Mouse (Mus musculus) cerebellum, postnatal 4 days (tissue): ENCODE data around the gene Gpd1.
"Not testable (repeated sequence)": the region's sequence is repeated elsewhere in the genome, so short reads cannot be mapped to it uniquely, and the experiment has no call there.

Experiments
- DNase-seq, 2 experiments: peaks; one replicate each; pipeline ENCODE4 v3.0.0; 2022; ENCODE audit warnings: low spot score in 2 of 2, mixed read lengths in 1 of 2

Gene Gpd1

GRCm38 (mm10) chr15:99721921-99722743 is 4.8 kb downstream of the Gpd1 start:
- no peak for DNase-seq

- DNase-seq = no peak
Measured at GRCm38 (mm10) chr15:99723120-99723514, 5.8 kb downstream of the Gpd1 start.

DNA sequence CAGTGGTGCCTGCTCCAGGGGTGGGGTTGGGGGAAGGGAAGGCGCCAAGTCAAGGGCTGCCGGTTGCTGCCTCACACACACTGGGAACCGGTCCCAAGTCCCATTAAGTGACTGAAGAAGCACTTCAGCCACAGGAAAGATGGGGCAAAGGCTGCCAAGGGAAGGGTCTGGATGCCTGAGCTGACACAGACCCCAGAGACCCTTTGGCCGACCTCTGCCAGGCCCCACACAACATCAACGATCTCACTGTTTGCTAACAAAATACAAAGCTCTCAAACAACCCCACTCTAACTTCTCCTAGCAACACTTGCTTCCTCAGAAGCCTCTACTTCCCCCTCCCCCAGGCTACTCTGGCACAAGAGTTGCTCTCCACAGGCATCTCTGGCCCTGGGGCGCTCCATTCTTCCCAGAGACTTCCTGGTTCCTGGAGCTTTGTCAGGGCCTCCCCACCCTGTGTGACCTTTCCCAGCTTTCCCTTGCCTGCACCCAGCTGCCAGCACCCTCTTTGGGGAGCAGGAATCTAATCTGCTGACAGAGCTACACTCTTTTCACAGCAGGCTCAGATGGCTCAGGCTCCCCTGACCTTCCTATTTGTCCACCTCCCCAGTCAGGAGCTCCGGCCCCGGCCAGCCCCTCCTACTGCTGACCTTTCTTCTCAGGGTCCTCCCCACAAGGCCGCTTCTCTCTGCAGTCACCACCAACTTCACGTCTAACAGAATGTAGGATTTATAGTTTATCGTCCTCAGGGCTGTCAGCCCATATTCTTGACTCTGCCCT is 6.4 kb downstream of the Gpd1 start:
- no peak for DNase-seq

- DNase-seq = peak in 1 of 2 experiments; percentile 63
Measured at GRCm38 (mm10) chr15:99724292-99725021, 7.1 kb downstream of the Gpd1 start.

- DNase-seq = peak; percentile 87 to 96
Measured at GRCm38 (mm10) chr15:99725341-99726155, 8.2 kb downstream of the Gpd1 start, which contains the start of gene Cox14. Gene Cox14 (plus strand): TSS chr15:99725618.

DNA sequence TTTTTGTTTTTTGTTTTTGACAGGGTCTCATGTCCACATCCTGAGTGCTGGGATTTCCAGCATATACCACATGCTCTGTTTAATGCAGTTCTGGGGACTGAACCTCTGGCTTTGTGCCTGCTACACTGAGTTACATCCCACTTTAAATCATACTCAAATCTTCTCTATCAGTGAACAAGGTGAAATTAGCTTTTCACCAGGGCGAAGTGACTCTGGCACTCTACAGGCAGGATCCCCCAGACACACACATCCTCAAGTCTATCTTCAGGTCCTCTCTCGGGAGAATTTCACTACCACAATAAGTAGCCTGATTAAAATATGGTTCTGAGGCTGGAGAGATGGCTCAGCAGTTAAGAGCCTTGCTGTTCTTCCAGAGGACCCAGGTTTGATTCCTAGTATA is 9.2 kb downstream of the Gpd1 start:
- DNase-seq = no peak

DNA sequence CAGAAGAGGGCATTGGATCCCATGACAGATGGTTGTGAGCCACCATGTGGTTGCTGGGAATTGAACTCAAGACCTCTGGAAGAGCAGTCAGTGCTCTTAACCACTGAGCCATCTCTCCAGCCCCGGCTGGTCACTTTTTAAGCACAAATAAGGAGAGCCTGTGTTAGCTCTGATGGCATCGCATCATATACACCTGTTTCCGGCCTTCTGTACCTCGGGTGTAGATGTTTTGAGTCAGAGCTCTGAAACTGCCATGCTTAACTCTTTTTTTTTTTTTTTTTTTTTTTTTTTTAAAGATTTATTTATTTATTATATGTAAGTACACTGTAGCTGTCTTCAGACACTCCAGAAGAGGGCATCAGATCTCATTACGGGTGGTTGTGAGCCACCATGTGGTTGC is 9.7 kb downstream of the Gpd1 start:
- not testable (repeated sequence) for DNase-seq

DNA sequence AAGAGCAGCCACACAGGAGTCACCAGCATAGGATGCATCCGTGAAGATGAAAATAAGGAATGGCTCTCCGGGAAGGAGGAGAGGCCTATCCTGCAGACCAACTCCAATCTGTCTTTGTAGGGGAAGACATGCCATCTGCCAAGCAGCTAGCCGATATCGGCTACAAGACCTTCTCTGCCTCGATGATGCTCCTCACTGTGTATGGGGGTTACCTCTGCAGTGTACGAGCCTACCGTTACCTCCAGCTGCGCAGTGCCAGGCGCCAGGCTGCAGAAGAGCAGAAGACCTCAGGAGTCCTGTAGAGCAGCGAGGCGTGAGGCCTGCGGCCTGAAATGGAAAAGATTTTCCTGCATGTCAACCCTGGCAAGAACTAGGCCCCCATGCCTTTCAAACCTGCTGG is 10.2 kb downstream of the Gpd1 start:
- DNase-seq = no peak

DNA sequence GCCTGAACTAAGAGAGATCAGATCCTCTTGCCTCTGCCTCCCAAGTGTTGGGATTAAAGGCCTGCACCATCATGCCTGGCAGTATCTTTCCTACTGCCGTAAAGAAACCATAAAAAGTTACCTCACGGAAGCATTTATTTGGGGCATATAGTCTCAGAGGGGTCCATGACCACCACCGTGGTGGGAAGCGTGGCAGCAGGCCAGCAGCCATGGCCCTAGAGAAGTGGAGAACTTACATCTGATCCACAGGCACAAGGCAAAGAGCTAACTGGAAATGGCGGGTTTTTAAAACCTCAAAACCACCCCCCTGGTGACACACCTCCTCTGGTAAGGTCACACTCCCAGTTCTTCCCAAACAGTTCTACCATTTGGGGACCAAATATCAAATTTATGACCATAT is 10.9 kb downstream of the Gpd1 start:
- DNase-seq = no peak

- no peak for DNase-seq
Measured at GRCm38 (mm10) chr15:99729056-99729783, 11.9 kb downstream of the Gpd1 start.

DNA sequence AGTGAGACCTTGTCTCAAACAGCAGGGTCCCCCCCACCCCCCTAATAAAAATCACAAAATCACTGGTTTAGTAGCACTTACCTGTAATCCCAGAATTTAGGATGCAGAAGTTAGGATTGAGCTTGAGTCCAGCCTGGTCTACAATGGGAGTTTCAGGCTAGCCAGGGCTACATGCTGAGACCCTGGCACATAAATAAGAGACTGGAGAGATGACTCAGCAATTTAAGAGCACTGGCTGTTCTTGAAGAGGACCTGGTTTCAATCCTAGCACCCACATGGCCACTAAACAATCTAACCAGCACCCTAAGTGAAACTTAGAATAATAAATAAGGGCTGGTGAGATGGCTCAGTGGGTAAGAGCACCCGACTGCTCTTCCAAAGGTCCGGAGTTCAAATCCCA is 13.9 kb downstream of the Gpd1 start:
- DNase-seq = no peak

DNA sequence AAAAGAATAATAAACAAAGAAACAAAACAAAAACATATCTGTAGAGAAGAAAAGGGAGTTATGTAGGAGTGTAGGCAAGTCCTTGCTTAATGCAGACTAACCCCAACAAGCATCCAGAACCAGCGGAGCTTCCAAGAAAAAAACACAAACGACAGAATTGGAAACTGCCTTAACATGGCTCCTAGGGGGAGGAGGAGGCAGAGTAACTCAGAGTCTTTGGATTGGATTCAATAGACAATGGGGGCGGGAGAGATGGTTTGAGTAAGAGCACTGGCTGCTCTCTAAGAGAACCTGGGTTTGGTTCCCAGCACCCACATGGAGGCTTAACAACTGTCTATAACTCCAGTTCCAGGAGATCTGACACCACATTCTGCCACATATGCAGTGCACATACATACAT is 14.4 kb downstream of the Gpd1 start:
- no peak for DNase-seq

DNA sequence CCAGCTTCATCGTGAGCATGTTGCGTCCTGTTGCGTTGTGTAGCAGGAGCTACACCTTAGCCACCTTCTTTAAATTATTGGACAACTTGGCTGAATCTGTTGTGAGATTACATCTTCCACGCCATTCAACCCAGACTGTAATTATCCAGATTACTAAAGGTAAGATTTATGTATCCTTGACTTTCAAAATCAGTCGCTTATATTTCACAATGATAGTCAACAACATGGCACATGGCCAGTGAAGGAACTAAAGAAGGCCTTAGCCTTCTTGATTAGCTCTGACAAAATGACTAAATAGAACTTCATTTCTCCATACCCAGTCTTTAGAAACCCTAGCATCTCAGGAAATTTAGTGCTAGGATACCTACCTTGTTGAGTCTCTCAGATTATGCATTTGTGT is 15.9 kb downstream of the Gpd1 start:
- DNase-seq = no peak

- peak; percentile 100 for DNase-seq
Measured at GRCm38 (mm10) chr15:99735631-99736030, 18.3 kb downstream of the Gpd1 start.

- no peak for DNase-seq
Measured at GRCm38 (mm10) chr15:99736675-99737074, 19.4 kb downstream of the Gpd1 start.

DNA sequence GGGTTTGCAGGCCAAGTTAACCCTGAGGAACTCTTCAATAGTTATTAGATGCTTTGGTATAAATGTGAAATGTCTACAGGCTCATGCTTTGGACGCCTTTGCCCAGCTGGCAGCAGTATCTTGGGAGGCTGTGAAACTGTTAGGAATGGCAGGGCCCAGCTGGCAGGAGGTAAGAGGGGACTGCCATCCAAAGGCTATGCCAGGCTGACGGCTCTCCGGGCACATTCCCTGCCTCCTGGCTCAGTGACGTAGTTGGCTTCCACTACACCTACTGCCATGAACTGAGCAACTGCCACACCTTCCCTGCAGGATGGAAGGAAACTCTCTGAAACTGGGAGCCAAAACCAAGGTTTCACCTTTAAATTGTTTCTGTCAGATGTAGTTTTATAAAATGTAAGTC is 22.9 kb downstream of the Gpd1 start:
- DNase-seq = no peak

GRCm38 (mm10) chr15:99754204-99754603 is 36.9 kb downstream of the Gpd1 start:
- DNase-seq = no peak

DNA sequence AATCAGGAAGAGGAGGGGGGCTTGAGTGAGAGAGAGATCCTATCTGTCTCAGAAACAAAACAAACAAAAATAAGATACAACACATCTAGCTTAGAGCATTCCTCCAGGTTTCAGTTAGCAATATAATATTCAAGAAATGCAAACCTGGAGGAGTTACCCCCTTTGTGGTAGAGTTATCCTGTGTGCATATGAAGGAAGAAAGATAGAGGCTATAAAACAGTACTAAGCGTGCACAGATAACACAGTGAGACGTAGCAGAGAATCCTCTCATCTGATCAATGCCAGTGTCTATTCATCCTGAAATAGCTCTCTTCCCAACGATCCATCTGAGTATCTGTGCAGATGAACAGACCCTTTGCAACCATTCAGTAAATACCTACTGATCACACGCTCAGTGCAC is 50.2 kb downstream of the Gpd1 start:
- no peak for DNase-seq

GRCm38 (mm10) chr15:99768761-99769160 is 51.4 kb downstream of the Gpd1 start:
- DNase-seq = no peak

- DNase-seq = no peak
Measured at GRCm38 (mm10) chr15:99771004-99771500, 53.7 kb downstream of the Gpd1 start.
